Mouse (Mus musculus) heart, postnatal 10 days (tissue): ENCODE measurements around the gene Crhr2. TPM values are rescaled to one million over a fixed set of nuclear protein-coding genes. Genes with fewer than 3 reads are reported as not detected.

ENCODE experiments used
- DNase-seq, 2 experiments: peaks; one replicate each; pipeline ENCODE4 v3.0.0; 2021
- intact Hi-C: fragments of 180-260 bp; cut with DNase I; formaldehyde crosslinking; loops from one replicate; pipeline ENCODE4 v1.15.1; 2025
- total RNA-seq, 2 experiments: library from RNA; stranded (reverse); gene quantifications; 2 replicates each; pipeline ENCODE4 v1.2.3; 2021

The Crhr2 gene
- total RNA-seq, 2 experiments from 2014 or later = 7.9 to 11.5 TPM

DNA sequence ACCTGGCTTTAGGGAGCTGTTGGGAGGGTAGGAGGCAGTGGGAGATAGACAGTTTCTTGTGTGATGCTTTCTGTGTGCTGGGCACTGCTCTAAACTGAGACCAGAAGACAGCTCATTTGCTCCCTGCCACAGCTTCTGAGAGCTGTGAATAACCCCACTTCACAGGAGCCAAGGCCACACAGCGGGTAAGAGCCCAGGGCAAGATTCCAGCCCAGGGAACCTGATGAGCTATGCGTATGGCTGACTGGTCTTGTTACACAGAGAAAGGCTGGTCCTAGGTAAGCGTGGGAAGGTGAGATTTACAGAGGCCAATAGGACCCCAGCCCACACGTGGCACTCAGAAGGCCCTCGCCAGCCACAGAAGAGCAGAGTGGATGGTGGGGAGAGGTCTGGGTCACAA is 6.2 kb downstream of the Crhr2 start:
- intact Hi-C loops = no loop called here
- no peak for DNase-seq

DNA sequence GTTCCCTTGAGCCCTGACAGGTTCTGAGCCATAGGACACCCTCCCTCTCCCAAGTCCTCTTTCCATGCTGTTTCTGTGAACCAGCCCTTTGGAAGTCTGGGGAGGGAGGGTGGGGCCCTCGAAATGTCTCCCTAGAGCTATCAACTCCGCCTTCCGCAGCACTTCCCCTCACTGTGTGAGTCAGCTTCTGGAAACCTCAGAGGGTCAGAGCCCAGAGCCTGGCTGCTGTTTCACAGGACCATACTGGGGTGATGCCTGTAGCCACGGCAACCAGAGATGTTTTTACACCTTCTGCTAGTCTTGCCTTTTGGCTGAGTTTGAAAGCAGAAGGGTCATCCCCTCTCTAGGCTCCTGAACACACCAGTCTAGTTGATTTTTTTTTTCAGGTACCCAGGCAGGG is 9.8 kb downstream of the Crhr2 start:
- DNase-seq = peak in 1 of 2 experiments; percentile 32
- intact Hi-C loops = no loop called here

DNA sequence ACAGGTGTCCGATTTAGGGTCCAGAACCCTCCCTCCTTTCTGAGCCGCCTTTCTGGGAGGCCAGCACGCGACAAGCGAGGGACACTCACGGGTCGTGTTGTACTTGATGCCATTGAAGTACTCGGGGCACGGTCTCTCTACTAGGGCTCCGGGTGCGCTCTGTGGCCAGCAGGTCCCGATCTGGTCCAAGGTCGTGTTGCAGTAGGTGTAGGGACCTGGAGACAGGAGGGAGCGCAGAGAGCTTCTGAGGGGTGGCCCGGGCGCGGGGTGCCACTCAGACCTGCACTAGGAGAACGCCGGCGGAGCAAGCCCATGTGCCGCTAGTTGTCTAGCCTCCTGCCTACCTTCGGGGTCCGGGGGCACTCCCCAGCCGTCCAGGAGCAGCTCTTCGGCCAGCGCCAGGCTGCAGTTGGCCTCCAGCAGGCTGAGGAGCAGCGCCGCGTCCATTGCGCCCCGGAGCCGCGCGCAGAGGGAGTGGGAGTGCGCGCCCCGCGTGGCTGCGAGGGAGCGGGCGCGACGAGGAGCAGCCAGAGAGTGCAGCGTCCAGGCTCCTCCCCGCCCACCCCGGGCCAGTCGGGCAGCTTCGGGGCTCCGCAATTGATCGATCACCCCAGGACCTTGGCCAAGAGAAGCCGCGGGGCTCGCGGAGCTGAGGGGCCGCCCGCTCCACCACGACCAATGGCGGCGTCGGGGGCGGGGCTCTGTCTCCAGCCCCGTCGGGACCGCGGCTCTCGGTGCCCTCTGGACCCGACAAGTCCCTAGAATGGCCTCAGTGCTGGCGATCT is 15.3 kb downstream of the Crhr2 start:
- intact Hi-C loops = no loop called here
- peak in 1 of 2 experiments; percentile 13 for DNase-seq

DNA sequence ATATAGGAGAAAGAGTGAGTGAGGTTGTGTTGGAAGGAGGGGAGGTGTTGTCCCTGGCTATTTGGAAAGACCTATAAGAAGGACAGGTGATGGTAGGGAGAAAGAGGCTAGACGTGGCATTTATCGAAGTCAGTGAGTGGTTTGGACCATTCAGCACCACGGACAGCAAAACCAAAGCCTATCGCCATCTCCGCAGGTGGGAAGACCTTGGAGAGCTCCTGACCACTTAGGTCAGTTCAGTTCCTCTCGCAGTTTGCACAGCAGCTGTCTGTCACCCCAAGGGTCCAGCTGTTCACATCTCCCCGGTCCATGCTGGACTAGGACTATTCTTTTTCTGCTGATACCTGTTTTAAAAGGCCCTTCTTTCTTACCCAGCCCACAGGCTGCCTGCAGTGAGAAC is 24.5 kb downstream of the Crhr2 start:
- DNase-seq = peak; percentile 57 to 75
- intact Hi-C loops = no loop called here

DNA sequence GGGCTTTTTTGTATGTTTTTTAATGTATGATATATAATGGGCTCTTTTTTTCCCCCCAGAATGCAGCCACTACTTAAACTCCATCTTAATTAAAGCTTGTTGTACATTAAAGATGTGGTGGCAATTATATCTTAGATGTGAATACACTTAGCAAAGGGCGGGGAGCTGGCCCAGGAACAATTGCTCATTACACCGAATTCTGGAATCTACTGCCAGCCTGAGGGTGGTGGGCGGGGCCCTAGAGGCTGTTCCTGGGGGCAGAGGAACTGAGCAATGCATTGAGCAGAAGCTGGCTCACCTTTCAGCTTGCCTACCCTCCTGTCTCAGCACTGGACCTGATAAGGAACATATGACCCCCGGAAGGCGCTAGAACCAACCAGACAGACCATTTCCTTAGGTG is 34.2 kb downstream of the Crhr2 start:
- DNase-seq = no peak
- intact Hi-C loops = no loop called here

DNA sequence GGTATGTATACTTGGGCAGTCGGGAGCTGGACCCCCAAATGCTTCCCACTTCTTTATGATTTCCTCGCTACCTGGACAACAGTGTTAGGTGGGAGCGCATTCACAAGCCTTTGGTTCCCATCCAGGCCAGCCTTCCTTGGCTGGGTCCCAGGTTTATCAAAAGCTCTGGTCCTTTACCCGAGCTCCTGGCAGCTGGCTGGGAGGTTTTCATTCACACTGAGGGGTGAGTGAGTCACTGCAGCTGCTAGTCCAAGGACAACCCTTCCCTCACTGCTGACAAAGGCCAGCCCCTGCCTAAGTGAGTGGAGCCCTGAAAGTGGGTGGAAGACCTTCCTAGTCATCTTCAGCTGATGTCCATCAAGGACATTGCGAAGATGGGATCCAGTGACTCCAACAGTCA is 34.8 kb downstream of the Crhr2 start:
- DNase-seq = peak; percentile 55 to 62

DNA sequence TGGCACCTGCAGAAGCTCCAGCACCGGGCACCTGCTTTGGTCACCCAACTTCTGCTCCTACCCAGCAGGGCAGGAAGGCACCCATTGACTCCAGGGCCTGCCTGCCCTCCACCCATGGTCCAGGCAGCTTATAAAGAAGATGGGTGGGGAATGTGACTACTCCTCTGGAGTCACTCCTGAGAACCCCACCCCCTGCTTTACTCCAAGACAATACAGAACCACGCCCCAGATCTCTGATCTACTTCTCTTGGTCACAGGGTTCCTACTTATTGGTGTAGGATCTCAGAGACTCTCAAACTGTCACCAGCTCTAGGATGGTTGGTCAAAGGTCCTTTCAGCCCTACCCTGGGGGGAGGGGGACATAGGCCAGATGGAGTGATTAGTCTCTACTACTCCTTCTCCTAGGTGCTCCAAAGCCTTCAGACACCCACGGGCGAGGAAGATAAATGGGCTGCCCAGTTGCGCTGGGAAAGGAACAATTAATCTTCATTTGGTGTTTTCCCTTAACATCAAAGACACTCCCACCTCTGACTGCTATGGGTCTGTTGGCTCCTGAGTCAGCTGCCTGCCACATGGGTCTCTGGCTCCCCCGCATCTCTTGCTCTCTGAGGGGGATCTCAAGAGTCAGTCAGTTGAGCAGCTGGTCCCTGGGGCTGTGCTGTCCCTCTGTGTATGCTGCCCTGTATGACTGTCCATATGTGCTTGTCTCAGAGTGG is 39.2 kb downstream of the Crhr2 start:
- intact Hi-C loops = no loop called here
- DNase-seq = no peak

More for the DNA sequence above, 34.8 kb downstream of the Crhr2 start:
- intact Hi-C loops = no loop called here

DNA sequence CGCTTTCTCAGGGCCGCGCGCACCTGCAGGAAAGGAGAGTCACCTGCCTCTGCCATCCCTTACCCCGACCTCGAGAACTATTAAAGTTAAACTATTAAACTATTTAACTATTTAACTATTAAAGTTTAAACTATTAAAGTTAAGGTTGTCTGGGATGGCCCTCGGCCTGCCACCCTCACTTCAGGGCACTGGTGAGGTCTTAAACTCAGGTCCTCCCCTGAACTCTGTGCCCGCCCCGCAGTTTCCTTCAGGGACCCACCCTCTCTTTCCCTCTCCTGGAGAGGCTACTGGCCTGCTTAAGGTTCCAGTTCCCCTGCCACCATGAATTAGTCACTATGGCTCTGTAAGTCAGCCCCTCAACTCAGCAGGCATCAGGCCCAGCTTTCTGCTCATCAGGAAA is 41.4 kb downstream of the Crhr2 start:
- intact Hi-C loops = no loop called here
- no peak for DNase-seq

DNA sequence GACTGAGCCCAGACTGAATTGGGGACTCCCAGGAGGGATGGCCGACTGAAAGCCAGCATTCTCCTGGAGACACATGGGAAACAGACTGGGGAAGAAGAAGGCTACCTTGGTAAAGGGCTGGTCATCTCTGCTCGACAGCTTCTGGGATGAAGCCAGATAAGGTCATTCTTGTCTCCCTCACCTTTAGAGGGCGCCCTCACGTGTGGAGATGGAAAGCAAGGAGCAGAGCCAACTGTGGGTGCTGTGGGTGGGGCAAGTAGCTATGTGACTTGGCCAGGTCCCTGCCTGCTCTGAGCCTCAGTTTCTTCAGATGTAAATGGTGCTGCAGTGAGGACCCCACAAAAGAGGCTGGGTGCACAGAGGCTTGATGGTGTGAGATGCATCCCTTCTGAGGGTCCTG is 42.2 kb downstream of the Crhr2 start:
- intact Hi-C loops = no loop called here
- DNase-seq = peak in 1 of 2 experiments; percentile 20

DNA sequence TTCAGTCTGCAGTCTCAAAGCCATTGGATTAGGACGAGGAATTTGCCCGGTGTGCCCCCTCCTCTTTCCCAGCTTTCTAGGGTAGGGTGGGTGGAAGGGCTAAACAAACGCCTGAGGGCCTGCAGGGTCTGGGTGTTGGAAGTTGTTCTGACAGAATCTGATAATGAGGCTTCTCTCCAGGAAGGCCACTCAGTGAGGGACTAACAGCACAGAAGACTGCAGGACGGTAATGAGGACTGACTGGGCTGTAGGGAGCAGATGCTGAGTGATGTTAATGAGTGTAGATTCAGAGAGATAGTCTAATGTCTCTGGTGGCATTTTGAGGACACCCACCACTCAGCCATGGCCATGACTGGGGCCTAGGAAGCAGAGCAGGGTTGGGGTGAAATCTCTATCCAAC is 45.5 kb downstream of the Crhr2 start:
- intact Hi-C loops = loop anchor here (5.0 kb wide), 1 partner anchor 80 kb away; no protein-coding TSS in a partner anchor
- no peak for DNase-seq

DNA sequence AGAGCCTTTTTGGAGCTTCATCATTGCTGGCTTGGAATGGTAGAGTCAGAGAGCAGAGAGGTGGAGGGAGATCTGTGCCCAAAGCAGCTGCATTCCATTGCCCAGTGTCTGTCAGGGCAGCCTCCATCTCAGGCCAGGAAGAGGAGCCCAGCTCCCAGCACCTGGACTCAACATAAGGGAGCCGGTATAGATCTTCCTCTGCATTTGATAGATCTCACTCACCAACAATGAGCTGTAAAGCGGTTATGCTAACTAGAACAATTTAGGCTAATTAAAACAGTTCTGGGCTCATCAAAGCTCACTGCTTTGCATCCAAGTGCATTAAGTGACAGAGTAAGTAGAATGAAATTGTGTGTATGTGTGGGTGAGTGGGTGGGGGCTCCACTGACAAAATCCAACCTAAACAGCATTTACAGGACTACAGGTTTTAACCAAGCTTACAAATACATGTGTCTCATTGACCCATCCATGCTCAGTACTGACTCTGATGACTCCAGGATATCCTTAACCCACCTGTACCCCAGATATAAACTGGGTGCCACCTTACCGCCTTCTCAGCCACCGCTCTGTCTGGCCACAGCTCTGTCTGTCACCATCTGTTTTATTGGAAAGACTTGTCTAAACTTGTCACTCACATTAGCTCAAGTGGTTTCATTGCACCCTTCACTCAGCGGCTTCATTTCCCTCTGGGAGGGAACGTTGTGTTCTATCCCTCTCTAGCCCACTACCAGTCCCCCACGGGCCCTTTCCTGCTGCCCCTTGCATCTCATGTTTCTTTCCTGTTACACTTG is 50.4 kb downstream of the Crhr2 start:
- intact Hi-C loops = no loop called here

DNA sequence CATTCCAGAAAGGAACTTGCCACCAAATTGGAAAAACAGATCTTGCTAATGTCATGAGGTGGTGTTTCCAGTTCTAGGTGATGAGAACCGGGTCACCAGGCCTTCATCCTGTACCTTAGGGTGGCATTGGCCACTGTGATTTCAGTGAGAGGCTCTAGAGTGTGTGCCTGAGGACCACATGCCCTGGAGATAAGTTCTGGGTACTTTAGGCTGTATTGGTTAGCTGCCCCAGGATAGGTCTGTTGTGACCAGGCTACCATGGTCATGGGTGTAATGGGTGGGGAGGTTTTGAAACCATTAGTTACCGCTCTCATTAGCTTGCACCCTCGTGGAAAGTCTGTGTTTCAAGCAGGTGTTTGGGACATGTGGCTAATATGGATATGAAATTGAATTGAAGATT is 51.4 kb downstream of the Crhr2 start:
- no peak for DNase-seq
- intact Hi-C loops = no loop called here

More for the DNA sequence above, 50.4 kb downstream of the Crhr2 start:
- DNase-seq = no peak

DNA sequence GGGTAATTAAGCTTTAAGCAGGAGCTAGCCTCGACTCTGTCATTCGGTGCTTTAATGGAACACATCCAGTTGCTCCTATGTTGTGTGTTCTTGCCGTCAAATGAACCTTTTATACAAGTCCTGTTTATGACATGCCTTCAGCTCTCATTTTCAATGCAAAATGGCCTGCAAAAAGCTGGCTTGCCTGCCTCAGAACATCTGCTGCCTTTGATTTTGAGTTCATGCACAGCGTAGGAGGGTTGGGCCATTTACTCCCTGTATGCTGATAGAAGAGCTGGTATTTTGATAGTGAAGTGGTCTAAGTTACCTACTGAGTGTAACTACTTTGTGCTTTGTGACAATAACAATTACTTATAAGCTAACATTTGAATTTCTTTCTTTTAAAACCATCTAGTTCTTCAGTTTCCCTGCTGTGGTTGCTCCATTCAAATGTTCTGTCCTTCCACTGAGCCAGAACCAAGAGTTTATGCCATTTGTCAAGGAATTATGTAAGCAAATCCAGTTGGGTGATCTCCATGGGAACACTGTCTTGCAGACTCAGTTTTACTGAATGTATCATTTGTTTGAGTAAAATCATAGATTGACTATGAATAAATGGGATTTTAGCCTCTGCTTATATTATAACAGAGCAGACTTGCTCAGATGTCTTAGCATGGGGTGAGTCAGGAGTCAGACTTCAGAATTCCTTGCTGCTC is 56.1 kb downstream of the Crhr2 start:
- DNase-seq = no peak
- intact Hi-C loops = no loop called here

DNA sequence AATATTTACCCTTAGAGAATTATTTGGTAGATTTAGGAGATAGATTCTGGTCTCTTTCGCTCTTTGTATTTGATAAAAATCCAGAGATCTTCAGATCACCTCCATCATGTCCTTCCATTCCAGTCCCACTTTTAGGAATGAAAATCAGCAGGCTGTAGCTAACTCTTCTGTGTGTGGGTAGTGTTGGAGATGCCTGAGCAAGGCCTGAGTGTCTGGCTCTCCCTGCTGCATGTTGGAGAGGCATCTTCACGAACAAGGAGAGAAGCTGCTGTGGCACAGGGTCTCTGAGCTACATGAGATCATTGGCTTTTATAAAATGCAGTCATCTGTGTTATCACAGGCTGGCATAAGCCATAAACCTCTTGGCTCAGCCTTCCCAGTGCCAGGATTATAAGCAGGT is 66.9 kb downstream of the Crhr2 start:
- DNase-seq = no peak
- intact Hi-C loops = no loop called here

DNA sequence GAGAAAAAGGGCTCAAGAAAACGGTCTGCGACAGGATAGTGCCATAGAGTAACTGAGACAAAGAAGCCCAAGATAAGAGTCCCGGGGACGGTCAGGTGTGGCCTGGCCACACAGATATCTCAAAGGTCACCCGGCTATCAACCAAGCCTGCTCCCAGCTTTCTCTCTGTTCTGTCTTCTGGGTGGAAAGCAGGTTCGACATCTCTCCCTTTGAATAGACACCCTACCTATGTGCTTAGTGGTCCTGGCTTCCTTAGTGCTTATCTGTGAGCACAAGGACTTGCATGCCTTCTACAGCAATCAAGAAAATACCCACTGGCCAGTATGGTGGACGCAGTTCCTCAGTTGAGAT is 68.4 kb downstream of the Crhr2 start:
- intact Hi-C loops = no loop called here
- no peak for DNase-seq

DNA sequence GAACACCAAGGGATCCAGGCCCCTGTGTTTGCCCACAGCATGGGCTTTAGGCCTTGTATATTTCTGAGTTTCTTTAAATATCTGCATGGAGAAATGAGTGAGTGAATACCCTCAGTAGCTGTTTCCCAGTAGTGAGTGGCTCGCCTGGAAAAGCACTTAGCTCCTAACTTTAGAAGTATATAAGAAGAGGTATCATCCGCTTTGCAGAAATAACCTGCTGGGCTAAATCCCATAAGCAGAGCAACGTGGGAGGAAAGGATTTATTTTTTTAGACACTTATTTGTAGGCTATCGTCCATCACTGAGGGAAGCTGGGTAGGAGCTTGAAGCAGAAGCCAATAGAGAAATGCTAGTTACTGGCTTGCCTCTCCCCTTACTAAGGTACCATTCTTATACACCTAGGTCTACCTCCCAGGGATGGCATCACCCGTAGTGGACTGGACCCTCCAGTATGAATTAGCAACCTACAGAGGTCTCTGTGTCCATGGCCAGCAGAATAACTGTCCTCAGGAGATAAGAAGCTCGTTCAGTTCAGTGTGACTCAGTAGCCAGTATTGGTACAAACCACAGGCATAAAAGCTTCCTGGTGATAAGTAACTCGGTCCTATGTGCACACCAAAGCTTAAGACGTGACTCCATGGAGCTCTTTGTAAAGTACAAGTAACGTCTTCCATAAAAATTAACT is 68.9 kb downstream of the Crhr2 start:
- DNase-seq = no peak
- intact Hi-C loops = no loop called here

DNA sequence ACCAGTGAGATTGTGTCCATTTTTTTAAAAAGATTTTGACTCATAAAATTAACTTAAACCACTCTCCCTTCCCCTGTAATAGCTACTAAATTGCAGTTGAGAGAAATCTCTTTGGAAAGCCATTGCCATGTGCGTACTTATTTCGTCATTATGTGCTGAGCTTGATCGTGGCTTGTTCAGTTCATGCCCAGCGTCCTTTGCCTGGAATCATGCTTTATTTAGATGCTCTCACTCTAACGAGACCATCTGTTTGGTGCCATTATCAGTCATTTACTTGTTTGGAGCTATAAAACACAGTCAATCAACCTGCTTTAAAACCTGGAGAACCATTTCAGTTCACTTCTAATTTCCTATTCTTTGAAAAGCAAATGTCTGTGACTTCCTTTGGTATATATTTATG is 70.6 kb downstream of the Crhr2 start:
- intact Hi-C loops = no loop called here
- DNase-seq = no peak

DNA sequence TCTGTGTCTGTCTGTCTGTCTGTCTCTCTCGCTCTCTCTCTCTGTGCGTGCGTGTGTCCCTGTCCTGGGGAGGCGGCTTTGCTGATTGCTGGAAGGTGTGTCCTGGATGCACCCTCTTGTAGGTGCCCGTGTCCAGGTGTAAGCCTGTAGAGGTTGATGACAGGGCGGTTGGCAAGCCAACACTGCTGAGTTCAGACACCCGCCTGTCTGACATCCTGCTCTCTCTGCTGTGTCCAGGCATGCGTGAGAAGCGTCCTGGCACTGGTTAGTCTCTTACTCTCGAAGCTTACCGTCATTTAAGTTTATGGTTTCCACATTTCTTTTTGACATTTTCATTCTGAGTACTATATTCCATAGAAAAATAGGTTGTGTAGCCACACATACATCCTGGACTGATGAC is 71.5 kb downstream of the Crhr2 start:
- intact Hi-C loops = no loop called here
- no peak for DNase-seq

DNA sequence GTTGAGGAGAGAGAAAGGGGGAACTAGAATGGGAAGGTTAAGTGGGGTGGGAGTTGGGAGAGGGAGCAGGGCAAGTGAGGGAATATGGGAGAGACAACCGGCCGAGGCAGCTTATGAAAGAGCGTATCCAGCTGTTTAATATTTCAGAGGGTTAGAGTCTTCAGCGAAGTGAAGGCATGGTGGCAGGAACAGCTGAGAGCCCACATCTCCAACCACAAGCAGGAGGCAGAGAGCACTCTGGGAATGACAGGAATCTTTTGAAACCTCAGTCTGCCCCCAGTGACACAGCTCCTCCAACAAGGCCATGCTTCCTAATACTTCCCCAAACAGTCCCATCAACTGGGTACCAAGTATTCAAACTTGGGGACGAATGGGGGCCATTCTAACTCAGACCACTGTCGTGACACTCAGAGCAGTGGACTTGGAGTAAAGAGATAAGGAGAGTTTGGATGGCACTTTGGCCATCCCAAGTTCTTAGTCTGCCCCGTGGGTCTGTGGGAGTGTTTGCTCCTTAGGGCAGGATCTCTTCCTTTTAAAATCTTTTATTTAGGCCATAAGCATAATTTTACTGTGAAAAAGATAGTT is 72.5 kb downstream of the Crhr2 start:
- no peak for DNase-seq
- intact Hi-C loops = no loop called here

DNA sequence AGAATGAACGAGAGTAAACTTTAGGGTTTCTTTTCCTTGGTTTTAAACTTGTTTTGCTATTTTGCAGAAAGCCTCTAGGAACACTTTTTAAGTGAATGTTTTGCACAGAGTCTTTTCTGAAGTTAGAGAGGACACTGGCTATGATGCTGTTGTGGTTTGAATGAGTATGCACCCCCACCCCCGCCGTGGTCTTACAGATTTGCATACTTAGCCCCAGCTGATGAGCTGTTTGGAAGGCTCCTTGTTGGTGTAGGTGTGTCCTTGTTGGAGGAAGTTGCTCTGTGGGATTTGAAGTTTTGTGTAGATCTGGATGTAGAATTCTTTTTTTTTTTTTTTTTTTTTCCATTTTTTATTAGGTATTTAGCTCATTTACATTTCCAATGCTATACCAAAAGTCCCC is 75.4 kb downstream of the Crhr2 start:
- intact Hi-C loops = no loop called here

More for the DNA sequence above, 75.4 kb downstream of the Crhr2 start:
- DNase-seq = no peak
